In the genomic region with DNA sequence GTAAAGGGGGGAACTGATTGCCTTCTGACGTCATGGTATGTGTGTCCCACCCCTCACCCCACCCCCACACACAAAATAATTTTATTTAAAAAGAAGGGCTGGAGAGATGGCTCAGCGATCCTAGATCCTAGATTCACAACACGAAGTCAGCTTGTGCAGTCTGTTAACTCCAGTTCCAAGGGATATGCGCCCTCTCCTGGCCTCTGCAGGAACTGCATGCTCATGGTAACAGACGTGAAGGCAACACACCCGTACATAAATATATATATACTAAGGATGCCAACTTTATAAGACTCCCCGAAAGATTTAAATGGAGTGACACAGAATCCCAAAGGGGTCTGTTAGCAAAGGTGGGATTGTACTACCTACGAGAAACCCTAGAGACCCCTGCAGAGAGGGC, we compare ENCODE assay signal across 8 mouse cellular contexts. TPM values are rescaled to one million over a fixed set of nuclear protein-coding genes. Genes with fewer than 3 reads are reported as not detected.
DNase-seq lines count a peak whose midpoint lies in the region; ATAC-seq and TF ChIP-seq lines count a peak whose summit lies in the region.

No protein-coding gene starts in this region.

- TF ChIP-seq CTCF in liver, postnatal 0 days (IDR thresholded peaks at IDR 0.05; ENCODE audit: low read depth), result peak; percentile 93

- no peak overlapping the region for H3K9ac ChIP-seq in kidney, embryonic 15.5 days
- no peak overlapping the region for H3K9ac ChIP-seq in liver, postnatal 0 days (replicated peaks)

- TF ChIP-seq EP300 in liver, postnatal 0 days (IDR thresholded peaks at IDR 0.05; ENCODE audit: low read depth), result no peak

- no peak overlapping the region for H3K4me2 ChIP-seq in kidney, embryonic 15.5 days
- H3K4me2 ChIP-seq in liver, postnatal 0 days (ENCODE audit: low read depth, low read length), result no peak overlapping the region

- no peaks in the 10 kb centered on the region for H3K27me3 ChIP-seq in kidney, embryonic 15.5 days
- H3K27me3 ChIP-seq in liver, postnatal 0 days (ENCODE audit: insufficient read depth, low read length), result no peaks in the 10 kb centered on the region

- H3K27ac ChIP-seq in kidney, embryonic 15.5 days, result no peak overlapping the region
- H3K27ac ChIP-seq in liver, postnatal 0 days (ENCODE audit: low read depth), result no peak overlapping the region

- no peaks in the 10 kb centered on the region for H3K36me3 ChIP-seq in kidney, embryonic 15.5 days
- H3K36me3 ChIP-seq in liver, postnatal 0 days (replicated peaks; ENCODE audit: insufficient read depth, low read length), result no peaks in the 10 kb centered on the region

- WGBS in kidney, embryonic 15.5 days, result 28% methylated on average over 8 of the region's 8 CpGs
- 19% methylated on average over 8 of the region's 8 CpGs for WGBS in liver, postnatal 0 days (ENCODE audit: insufficient replicate concordance)

- no peak overlapping the region for H3K4me3 ChIP-seq in kidney, embryonic 15.5 days (replicated peaks)
- H3K4me3 ChIP-seq in liver, postnatal 0 days (ENCODE audit: low read depth, low read length), result no peak overlapping the region

- no peaks in the 10 kb centered on the region for H3K9me3 ChIP-seq in kidney, embryonic 15.5 days (replicated peaks)
- H3K9me3 ChIP-seq in liver, postnatal 0 days (ENCODE audit: low read length), result no peaks in the 10 kb centered on the region

- DNase-seq in kidney, adult 18-20 months, result peak; percentile 83
- peak; percentile 91 for DNase-seq in R1 (ENCODE audit: low read depth, low spot score)
- peak; percentile 75 to 85 for DNase-seq in cerebellum, postnatal 25 days
- peak; percentile 67 to 79 for DNase-seq in kidney, adult 8-10 months
- DNase-seq in liver, postnatal 0 days, result peak; percentile 87
- peak; percentile 85 for DNase-seq in right cerebral cortex, postnatal 14 days
- DNase-seq in yolk sac, embryonic 10.5 days (ENCODE audit: low spot score), result peak; percentile 44

- no peaks in the 10 kb centered on the region for H3K4me1 ChIP-seq in kidney, embryonic 15.5 days
- H3K4me1 ChIP-seq in liver, postnatal 0 days (ENCODE audit: insufficient read depth), result no peaks in the 10 kb centered on the region

- ATAC-seq in kidney, embryonic 15.5 days (replicated peaks; ENCODE audit: low FRiP score), result no peak
- ATAC-seq in liver, postnatal 0 days, result no peak

RNA-seq across cellular contexts. Expression of a gene that starts 39.4 kb away (rescaled TPM):
- polyA plus RNA-seq in kidney, embryonic 15.5 days (2015; fragmentation: Nextera tagmentation; extraction: Ambion mirVana), result 21.8 and 23.4 TPM in 2 replicates
- 0.32 and 0.38 TPM in 2 replicates for polyA plus RNA-seq in liver, postnatal 0 days (2015; fragmentation: Nextera tagmentation; extraction: Ambion mirVana)

RNA-seq across cellular contexts. Expression of a gene that starts 51.0 kb away (rescaled TPM):
- 4.4 and 4.7 TPM in 2 replicates for polyA plus RNA-seq in kidney, embryonic 15.5 days (2015; fragmentation: Nextera tagmentation; extraction: Ambion mirVana)
- 0.80 and 1.8 TPM in 2 replicates for polyA plus RNA-seq in liver, postnatal 0 days (2015; fragmentation: Nextera tagmentation; extraction: Ambion mirVana)

Comparison
In these comparisons a context has a peak if more than half of its experiments do, and no peak if none do; other contexts are left out.
1. RNA of a gene that starts 39.4 kb away (polyA plus RNA-seq): 21.8 to 23.4 TPM in kidney, embryonic 15.5 days; 0.32 to 0.38 TPM in liver, postnatal 0 days; every median in the first group is over 10 times any median in the second.
2. Peak in every context shown above with its lines, with median percentiles within 50 percentile points of each other: DNase-seq.